Mouse (Mus musculus) skeletal muscle tissue, adult 2 months (tissue): ENCODE results near the gene Kcnj14.

Experiments used
- DNase-seq: peaks from one replicate; pipeline ENCODE4 v3.0.0-alpha.2; 2012; ENCODE audit warnings: low read depth, low spot score

Gene Kcnj14

GRCm38 (mm10) chr7:45824598-45824997 is at the start of gene Kcnj14:
Kcnj14 (minus strand) TSS chr7:45824782.
- DNase-seq, result no peak

GRCm38 (mm10) chr7:45873061-45873947 is 48.7 kb upstream of the Kcnj14 start:
- no peak for DNase-seq

GRCm38 (mm10) chr7:45872624-45873023 is 48.0 kb upstream of the Kcnj14 start, which contains the start of gene Kdelr1:
Kdelr1 (plus strand) TSS chr7:45872772.
- DNase-seq, result peak; percentile 82

- DNase-seq, result no peak
Measured at GRCm38 (mm10) chr7:45870282-45871058, 45.9 kb upstream of the Kcnj14 start.

- no peak for DNase-seq
Measured at GRCm38 (mm10) chr7:45869787-45870186, 45.2 kb upstream of the Kcnj14 start.

GRCm38 (mm10) chr7:45869107-45869670 is 44.6 kb upstream of the Kcnj14 start:
- DNase-seq, result no peak

GRCm38 (mm10) chr7:45867871-45868270 is 43.3 kb upstream of the Kcnj14 start:
- no peak for DNase-seq

GRCm38 (mm10) chr7:45865925-45866910 is 41.6 kb upstream of the Kcnj14 start:
- peak; percentile 75 for DNase-seq

GRCm38 (mm10) chr7:45864435-45864834 is 39.9 kb upstream of the Kcnj14 start:
- DNase-seq, result no peak

GRCm38 (mm10) chr7:45862804-45863203 is 38.2 kb upstream of the Kcnj14 start:
- no peak for DNase-seq

- no peak for DNase-seq
Measured at GRCm38 (mm10) chr7:45859008-45859407, 34.4 kb upstream of the Kcnj14 start.

- DNase-seq, result no peak
Measured at GRCm38 (mm10) chr7:45856950-45857901, 32.6 kb upstream of the Kcnj14 start.

- DNase-seq, result no peak
Measured at GRCm38 (mm10) chr7:45853089-45853488, 28.5 kb upstream of the Kcnj14 start.

GRCm38 (mm10) chr7:45850661-45851060 is 26.1 kb upstream of the Kcnj14 start:
- DNase-seq, result no peak

- DNase-seq, result no peak
Measured at GRCm38 (mm10) chr7:45848447-45849027, 24.0 kb upstream of the Kcnj14 start.

- no peak for DNase-seq
Measured at GRCm38 (mm10) chr7:45842950-45843744, 18.6 kb upstream of the Kcnj14 start.

- no peak for DNase-seq
Measured at GRCm38 (mm10) chr7:45833924-45834323, 9.3 kb upstream of the Kcnj14 start.

- no peak for DNase-seq
Measured at GRCm38 (mm10) chr7:45833148-45833790, 8.7 kb upstream of the Kcnj14 start.
